Mouse (Mus musculus) cerebellum, adult (tissue): ENCODE measurements at regions not wholly inside any gene's neighbourhood (a gene's known extent, or its start where the extent isn't known, plus 50 kb on each side); places are given as distances from the start of the nearest gene placed in this dataset.
"Not testable (repeated sequence)": the region's sequence is repeated elsewhere in the genome, so short reads cannot be mapped to it uniquely, and the experiment has no call there.

ENCODE experiments used
- ATAC-seq: cut with Nextera tagmentation; 2 replicates; pipeline ENCODE4 v1.9.2; 2017; ENCODE audit warnings: mild to moderate bottlenecking, moderate library complexity, mixed read lengths; ENCODE audit not compliant: insufficient number of reproducible peaks, low FRiP score, low TSS enrichment

DNA sequence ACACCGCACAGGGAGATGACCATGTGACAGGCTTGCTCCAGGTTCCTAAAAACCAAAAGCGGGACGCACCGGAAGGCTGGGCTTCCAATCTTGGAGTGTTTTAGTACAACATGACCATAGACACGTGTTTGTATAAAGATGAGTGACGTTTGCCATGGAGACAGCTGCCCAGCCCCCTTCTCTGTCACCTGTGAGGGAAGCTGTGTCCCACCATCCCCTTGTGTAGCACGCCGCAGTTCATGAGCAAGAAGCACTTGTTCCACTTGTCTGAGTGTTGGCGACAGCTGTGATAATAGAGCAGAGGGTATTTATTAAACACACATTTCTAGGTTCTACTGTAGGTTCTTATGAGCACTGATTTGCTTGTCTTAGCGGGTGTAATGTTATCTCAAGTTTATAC, 131.7 kb upstream of the Slc38a2 start:
- ATAC-seq, result no peak

DNA sequence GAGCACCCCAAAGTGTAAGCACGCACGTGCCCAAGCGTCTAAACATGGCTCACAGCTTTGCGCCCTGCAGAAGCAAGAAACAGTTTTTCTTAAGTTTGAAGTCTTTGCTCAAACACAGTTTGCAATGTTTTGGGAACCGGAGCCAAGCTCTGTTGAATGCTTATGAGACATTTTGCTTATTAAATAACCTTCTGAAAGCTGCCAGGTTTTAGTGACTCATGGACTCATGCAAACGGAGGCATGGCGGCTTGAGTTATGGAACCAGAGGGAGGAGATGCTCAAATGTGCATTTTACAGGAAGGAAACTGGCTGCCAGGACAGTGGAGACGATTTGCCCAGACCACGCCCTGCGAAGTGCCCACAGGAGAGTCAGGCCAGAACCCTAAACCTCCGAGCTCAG, 131.0 kb upstream of the Slc38a2 start:
- no peak for ATAC-seq

DNA sequence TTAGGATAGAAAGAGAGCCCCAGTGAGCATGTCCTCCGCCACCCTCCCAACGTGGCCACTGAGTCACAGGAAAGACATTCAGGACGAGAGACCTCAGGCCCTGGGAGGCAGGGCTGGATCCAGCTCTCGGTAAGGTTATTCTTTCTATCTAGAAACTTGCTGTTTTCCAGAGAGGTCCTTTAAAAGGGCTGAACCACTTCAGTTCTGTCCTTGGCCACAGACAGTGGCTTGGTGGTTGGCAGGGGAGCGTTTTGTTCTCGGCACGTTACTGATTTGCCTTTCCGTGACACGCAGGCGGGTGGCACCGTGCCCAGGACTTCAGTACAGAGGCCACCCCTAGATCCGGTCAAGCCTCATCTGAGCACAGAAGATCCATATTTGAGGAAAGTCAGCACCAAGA, 130.4 kb upstream of the Slc38a2 start:
- no peak for ATAC-seq

DNA sequence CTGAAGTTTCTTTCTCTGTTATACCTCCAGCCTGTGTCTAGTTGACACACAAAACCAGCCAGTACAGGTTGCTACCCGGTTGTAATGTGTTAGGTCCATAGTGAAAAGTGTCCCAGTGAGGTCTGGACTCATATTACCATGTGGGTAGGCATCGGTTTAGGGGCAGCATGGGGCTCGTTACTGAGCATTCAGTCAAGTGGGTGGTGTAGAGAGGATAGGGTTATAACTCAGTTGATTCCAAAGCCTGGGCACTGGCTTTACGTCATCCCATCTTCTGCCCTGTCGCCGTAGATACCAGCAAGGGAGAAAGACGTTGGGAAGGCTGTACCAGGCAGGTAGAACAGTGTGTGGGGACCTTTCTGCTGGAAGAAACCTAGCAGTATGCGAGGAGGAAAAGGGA, 129.2 kb upstream of the Slc38a2 start:
- no peak for ATAC-seq

DNA sequence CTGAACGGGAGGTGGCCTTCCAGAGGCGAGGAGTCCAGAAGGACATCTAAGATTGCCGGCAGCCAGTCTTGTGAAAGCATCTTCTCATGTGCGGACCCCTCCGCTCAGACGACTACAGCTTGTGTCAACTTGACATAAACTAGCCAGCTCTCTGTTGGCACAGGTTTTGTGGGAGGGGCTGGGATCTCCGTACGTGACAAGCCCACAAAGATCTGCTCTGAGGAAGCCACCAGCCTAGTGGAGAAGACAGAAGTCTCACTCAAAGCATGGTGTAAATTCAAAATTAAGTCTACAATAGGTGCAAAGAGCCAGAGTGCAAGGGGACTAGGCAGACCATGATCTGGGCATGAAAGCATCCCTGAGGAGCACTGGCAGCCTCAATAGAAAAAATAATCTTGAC, 128.4 kb upstream of the Slc38a2 start:
- ATAC-seq, result no peak

DNA sequence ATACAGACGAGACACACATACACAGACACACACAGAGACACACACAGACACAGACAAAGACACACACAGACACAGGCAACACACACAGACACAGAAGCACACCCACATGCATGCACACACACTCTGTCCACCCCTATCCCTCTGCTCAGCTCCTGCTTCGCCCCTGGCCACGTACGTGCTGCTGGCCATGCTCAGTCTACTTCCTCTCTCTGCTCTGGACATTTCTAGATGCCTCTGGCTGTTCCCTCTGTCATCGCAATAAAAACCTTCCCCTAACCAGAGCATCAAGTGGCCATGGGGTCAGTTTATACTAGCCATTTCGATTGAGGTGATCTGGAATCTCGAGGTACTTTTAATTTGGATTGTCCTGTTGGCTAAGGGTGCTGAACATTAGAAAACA, 118.9 kb upstream of the Slc38a2 start:
- ATAC-seq, result no peak

DNA sequence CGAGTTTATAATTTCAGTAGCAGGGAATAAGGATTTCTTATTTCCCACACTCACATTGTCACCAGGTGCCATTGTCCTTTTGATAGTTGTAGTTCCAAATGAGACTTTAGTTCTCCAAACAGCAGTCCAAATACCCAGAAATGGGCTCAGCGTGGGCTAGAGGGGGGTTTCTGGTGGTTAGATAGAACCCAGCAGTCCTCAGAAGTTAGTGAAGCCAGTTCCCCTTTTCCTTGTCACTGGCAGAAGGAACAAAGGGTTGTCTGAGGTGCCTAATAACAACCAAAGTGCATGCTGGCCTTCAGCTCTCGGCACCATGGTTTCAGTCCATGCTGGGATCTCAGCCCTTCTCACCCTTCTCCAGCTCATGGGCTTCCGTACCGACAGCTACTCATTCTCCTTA, 118.1 kb upstream of the Slc38a2 start:
- ATAC-seq, result no peak

DNA sequence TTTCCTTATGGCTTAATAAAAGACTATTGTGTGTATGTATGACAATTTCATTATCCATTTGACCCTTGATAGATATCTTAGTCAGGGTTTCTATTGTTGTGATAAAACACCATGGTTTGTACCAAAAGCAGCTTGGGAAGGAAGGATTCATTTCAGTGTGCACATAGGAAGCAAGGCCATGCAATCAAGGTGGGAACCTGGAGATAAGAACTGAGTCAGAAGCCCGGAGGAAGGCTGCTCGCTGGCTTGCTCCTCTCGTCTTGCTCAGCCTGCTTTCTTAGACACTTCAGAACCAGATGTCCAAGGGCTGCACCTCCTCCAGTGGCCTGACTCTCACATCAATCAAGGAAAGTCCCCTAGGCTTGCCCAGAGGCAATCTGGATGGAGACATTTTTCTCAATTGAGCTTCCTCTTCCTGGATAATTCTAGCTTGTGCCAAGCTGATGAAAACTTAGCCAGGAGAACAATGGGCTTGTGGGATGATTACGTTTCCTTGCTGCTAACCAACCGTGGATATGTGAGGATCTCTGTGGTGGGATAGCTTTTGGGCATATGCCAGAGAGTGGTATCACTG, 117.6 kb upstream of the Slc38a2 start:
- no peak for ATAC-seq

DNA sequence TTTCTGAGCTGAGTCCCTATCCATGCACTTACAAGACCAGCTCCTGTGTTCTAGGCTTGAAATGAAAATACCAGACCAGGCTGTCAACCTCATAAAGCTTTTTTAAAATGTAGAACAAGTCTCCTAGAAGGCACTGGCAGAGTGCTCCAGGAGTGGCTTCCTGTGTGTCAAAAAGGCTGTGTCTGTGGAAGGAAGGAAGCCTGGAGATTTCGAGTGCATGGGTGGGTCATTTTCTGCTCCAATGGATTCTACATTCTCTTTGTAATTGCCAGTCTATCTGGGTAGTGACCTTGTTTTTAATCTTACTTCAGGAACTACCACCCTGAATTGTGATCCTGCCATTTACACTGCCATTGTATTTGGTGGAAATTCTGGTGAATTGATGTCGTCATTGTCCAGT, 113.9 kb upstream of the Slc38a2 start:
- ATAC-seq, result no peak

DNA sequence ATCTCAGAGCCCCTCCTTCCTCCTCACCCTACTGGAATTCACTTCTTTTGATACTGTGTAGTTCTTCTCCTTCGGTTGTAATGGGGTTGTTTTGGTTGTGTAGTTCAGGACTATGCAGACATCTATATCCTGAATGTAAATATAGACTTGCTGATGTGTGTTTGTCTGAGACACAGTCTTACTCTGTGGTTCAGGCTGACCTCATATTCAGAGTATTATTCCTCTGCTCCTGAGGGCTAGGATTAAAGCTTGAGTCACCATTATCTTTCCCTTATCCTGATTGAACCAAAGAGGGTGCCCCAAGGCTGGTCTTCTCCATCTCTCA, 103.2 kb upstream of the Slc38a2 start:
- no peak for ATAC-seq

DNA sequence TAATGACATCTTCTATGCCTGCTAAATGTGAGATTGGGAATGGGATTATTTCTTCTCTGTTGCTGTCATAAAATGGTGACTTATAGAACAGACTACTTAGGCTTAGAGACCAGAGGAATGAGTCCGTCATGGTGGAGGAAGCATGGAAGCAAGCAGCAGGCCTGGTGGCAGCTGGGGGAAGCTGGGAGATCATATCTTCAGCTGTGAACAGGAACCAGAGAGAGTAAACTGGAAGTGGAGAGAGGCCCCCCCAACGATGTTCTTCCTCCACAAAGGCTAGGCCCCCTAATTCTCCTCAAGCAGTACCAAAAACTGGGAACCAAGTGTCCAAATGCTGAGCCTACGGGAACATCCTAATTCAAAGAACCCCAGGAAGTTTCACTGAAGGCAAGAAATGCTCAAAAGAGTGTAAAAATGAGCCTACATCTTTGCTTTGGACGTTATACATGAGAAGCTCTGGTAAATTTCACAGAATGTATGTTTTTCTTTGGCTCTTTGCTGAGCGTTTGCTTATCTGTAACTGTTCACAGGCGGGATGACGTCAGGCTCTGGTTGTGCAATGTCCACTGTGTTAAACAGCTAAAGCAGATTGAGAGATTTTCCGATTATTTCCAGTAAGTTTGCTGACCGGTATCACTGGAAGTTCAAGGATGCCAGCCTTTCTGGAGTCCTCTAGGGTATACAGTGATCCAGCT, 102.7 kb upstream of the Slc38a2 start:
- ATAC-seq, result no peak

DNA sequence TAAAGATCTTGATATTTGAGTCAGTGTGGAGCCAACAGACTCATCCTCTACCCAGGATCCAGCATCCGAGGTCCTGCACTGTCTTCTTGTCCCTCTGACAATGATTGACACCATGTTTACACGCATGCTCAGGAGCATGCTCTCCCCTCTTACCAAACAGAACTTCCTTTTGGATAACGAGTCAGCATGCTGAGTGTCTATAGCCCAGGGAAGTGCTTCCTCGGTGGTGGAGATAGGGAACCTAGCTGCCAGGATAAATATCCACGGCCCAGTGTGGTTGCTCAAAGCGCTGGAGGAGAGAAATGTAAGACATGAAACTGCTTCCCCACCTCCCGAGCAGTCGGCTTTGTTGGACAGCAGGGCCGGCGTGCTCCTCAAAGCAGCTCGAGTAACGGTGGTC, 99.7 kb upstream of the Slc38a2 start:
- no peak for ATAC-seq

DNA sequence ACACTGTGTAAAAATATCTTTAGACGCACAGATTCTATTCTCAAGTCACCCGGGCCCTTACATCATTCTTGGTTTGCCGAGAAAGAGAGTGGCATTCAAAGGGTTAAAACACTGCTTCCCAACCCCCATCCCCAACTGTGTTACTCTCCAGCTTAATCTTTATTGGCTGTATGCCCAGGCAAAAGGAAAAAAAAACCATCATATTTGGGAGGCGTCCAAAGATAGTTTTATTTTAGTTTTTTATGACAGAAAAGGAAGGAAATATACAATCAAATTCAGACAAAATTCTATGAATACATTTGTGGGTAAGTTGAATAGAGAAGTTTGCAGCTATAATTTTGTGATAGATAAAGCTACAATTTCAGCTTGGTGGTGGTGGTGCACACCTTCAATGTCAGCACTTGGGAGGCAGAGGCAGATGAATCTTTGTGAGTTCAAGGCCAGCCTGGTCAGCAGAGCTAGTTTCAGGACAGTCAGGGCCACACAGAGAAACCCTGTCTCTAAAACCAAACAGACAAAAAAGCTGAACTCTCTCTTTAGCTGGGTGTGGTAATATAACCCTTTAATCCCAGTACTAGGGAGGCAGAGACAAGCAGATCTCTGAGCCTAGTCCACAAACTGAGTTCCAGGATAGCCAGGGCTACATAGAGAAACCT, 98.2 kb upstream of the Slc38a2 start:
- ATAC-seq, result no peak

DNA sequence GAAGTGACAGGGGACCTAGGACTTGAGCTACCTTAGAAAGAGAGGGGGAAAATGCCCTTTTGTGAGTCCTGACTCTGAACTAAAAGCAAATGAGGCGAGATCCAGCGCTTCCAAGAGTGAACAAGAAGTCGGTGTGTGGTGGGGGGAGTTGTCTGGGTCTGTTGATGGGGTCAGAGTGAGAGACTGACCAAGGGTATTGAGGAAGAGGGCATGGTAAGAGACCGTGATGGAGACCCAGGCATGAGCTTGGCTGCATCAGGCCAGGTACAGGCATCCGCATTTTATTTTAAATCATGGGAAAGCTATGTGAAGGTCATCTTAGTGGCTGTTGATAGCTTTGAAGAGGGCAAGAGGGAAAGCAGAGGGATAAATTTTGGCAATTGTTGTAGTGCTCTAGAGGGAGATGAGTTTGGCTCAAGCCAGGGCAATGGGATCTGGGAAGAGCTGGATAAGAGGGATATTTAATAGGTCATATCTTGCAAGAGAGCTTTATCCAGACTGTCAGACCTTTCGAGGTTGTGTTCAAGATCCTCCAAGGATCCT, 94.7 kb upstream of the Slc38a2 start:
- ATAC-seq, result no peak

DNA sequence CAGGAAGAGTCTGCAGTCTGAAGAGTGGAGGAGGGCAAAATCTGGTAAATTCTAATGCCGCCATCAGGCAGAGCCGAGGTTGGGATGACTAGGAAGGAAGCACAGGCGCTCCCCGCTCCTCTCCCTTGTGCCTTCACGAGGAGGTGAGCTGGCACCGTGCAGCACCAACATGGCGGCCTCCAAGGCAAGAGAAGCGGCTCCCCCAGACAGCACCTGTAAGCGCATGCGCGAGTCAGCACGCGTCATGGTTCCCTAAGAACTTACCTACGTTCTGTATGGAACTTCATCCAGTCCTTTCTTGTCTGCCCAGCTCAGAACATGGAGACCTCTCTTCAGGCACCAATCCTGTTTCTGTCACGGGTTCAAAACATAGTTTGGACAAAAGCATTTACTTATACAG, 93.7 kb upstream of the Slc38a2 start:
- ATAC-seq, result no peak

DNA sequence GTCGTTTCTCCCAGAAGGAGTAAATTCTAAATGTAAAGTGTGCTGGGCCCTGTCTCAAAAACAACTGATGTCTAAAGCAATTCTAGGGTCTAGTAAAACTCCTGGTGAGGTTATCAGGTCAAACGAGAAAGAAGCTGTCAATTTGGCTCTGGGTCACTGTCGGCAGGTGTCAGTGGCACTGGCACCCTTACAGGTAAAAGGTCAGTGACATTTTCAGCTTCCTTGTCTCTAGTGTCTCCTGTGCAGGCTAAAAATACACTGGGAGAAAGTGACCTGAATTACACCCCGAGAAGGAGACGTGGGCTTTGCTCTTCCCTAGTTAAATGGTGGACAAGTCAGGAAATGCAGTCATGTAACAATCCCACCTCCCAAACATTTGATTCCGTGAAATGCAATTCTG, 91.8 kb upstream of the Slc38a2 start:
- no peak for ATAC-seq

DNA sequence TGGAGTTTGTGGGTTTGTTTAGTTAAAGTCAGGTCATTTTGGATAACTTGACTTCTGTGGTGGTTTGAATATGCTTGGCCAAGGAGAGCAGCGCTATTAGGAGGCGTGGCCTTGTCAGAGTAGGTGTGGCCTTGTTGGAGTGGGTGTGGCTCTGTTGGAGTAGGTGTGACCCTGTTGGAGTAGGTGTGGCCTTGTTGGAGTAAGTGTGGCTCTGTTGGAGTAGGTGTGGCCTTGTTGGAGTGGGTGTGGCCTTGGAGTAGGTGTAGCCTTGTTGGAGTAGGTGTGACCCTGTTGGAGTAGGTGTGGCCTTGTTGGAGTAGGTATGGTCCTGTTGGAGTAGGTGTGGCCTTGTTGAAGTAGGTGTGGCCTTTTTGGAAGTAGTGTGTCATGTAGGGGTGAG, 88.4 kb upstream of the Slc38a2 start:
- ATAC-seq, result not testable (repeated sequence)

DNA sequence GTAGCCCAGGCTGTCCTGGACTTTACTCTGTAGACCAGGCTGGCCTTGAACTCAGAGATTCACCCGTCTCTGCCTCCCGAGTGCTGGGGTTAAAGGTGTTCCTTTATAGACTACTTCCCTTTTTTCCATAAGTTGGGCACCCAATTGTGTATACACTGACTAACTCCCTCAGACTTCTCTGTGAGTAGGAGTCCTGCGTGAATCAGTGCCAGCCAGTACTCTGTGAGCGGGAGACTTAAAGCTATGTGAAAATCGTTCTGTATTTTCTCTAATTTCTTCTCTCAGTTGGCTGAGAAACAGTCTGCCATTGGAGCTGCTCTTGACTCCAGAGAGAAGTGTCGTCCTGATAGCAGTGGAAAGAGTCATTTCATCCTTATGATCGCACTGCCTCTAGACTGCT, 85.0 kb upstream of the Slc38a2 start:
- no peak for ATAC-seq

DNA sequence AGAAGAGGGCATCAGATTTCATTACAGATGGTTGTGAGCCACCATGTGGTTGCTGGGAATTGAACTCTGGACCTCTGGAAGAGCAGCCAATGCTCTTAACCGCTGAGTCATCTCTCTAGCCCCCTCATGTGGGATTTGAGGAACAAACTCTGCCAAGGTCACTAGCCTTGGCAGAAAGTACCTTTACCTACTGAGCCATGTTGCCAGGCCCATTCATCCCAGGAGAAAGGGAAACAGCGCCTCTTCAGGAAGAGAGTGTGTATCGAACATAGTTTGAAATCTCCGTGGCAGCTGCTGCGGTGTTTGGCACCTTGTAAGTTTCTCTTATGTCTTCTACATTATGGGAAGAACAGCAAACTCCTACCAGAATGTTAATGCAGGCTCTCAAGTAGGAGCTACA, 82.0 kb upstream of the Slc38a2 start:
- ATAC-seq, result no peak

DNA sequence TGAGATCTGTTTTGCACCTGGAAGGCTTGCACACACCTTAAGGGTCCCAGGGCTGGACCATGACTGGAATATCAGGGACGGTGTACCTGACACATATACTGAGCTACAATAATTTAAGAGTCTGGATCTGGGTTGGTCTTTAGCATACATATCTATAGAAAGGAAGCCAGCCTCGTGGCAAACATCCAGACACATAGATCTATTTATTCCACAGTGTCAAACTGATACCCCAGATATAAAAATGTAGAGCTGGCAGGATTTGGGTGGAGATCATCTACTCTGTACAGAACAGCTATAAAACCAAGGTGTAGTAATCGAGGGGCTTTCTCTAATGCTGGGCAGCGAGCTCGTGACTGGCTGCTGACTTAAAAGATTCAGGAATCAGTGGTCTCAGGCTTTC, 81.1 kb upstream of the Slc38a2 start:
- no peak for ATAC-seq

DNA sequence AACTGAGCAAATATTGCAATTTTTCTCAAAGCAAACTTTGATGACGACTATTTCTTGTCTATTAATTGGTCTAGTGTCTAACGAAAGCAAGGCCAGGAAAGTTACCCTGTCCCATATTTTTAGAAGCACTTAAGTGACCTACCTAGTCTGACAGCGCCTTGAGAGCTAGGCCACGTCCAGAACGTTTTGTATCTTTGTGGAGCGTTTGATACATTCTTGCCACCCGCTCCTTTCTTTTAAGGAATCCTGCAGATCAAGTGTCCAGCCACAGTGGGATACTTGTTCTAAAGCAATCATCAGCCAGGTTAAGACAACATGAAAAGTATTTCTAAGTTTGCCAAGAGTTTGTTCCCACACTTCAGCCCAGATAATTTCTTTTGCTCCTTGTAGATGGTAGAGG, 79.8 kb upstream of the Slc38a2 start:
- no peak for ATAC-seq

DNA sequence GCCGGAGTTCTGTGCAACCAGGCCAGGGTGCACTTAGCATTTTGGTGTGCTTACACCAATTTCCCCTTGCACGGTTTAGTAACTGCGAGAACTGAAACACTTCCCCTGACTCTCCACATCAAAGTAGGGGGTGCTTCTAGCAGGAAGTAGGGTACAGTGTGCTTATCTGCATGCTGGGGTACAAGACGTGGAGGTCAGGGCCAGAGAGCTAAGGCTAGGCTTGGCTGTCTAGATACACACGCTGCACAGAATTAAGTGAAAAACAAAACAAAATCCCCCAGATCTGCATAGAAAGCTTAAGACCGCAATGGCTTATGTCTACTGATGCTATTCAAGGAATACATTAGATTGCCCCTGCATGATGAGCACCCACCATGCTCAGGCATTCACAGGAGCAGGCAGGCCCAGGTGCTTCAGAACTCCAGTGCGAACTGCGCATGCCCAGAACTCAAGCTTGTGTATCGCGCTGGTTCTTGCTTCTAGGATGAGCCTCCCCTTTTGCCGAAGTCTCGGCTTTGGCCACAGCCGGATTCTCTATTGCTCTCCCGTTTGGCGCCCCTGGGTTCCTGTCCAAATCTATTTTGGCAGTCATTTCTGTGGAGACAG, 78.9 kb upstream of the Slc38a2 start:
- ATAC-seq, result no peak
